Mouse (Mus musculus) adrenal gland, adult 2 months (tissue): ENCODE measurements around the gene Hdac4. TPM values are rescaled to one million over a fixed set of nuclear protein-coding genes. Genes with fewer than 3 reads are reported as not detected.

ENCODE experiments used
- DNase-seq: peaks from one replicate; pipeline ENCODE4 v3.0.0; 2021
- polyA plus RNA-seq: library from polyadenylated mRNA; depleted of rRNA; stranded (reverse); fragments of >200 nt; gene quantifications from 2 replicates; pipeline ENCODE4 v1.2.3, GENCODE M21; 2012
- total RNA-seq, 2 experiments: library from RNA; stranded (reverse); gene quantifications; 2 replicates each; pipeline ENCODE4 v1.2.3; 2021

The Hdac4 gene
- total and polyA plus RNA-seq, 3 experiments: 57.4 to 90.9 (median 81.4) TPM

- peak; percentile 71 for DNase-seq
Observed at GRCm38 (mm10) chr1:92178021-92178895, 17.2 kb downstream of the Hdac4 start.

GRCm38 (mm10) chr1:92177599-92177998 lies 17.9 kb downstream of the Hdac4 start:
- no peak for DNase-seq

DNA sequence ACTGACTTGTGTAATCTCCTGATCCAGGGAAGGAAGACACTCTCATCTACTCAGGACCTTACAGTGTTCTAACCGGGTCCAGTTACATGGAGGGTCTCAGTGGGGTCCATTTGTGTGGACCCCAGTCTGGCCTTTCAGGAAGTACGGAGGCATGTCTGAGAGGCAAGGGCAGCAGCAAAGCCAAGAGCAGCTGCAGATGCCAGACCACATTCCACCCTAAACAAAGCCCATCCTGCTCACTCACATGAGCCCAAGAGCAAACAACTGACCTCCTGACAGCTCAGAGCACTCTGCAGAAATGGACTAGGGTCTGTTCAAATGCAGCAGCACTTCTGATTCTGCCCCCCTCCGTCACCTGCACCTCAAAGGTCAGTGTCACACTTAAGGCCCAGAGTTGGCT lies 18.3 kb downstream of the Hdac4 start:
- no peak for DNase-seq

GRCm38 (mm10) chr1:92175266-92175665 lies 20.2 kb downstream of the Hdac4 start:
- peak; percentile 31 for DNase-seq

GRCm38 (mm10) chr1:92174898-92175255 lies 20.6 kb downstream of the Hdac4 start:
- peak; percentile 51 for DNase-seq

DNA sequence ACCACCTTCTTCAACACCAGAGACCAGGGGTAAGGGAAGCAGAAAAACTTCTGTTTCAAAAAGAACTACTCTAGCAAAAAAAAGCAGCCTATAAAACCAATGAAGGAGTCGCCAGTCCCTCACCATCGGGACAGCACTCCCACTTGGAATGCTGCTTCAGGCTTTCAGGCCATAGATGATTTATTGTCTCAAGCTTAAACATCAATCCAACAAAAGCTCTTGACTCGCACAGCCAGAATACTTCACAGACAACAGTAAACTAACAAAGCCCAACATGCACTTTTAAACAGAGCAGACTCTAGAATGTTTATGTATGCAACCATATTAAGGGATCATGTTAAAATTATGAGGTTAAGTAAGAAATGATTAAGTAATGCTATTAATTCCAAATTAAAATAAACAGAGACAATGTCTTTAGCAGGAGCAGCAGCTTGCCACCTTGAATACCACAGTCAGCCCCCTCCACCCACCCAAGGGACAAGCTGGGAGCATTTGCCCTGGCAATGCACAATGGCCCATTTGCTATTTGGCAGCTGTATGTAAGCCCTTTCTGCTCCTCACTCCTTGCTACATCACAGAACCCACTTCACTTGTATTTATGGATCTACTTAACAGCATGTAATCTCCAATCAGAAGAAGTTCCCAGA lies 21.1 kb downstream of the Hdac4 start:
- no peak for DNase-seq

DNA sequence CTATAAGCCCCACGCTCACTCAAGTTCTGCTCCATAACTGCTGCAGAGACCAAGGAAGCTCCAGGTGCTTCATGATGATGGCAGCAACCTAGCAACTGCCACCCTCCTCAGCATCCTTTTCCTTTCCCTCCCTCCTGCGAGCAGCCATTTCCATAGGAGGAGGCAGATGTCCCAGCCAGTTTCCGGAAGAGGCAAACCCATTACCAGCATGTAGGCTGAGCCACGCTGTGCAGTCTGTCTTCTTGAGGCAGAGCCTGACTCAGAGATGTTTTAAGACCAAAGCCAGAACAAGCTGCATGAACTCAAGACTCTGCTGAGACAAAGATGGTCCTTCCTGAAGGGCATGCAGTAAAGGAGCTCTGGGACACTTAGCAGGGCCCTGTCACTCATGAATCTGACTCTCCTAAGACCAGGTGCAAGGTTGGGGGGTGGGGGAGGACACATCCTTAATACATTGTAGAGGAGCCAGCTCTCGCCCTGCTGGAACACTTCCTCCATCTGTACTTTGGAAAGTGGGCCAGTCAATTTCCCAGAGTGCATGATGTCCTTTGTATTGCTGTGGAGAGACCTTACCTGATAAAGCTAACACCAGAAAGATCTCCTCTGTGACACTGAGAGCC lies 24.8 kb downstream of the Hdac4 start:
- DNase-seq: no peak

GRCm38 (mm10) chr1:92169776-92170055 lies 25.8 kb downstream of the Hdac4 start:
- no peak for DNase-seq

DNA sequence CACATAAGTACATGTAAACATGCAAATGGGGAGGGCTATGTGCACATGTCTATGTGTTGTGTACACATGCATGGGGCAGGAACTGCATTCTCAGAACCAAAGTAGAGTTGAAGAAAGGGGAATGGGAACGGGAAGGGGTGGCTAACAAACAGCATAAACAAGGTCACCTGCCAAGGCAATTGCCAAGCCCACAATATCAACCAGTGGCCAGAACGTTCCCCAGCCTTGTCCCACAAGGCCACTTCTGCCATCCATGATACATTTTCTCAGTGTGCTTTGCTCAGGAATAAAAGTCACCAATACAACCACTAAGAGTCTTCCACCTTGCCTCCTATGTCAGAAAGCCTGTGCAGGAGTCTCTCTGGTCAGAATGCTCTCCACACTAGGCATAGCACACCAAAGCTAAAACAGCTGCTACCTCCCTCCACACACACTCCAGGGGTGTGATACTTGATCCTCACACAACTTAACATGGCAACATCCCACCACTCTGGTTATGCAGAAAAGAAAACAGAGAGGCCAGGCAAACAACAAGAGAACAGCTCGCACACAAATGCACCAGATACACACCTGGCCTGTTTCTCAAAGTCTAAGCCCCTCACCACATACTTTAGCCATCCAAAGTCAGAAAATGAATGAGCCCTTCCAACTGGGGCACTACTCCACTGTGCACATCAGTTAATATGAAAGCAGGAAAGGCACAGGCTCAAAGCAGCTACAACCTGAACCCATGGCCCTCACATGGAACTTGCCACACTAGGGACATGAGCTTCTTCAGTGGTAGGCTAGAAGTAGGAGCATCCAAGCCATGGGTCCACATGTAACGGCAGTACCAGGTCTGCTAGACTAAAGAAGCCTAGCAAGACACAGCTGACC lies 26.4 kb downstream of the Hdac4 start:
- DNase-seq: peak; percentile 73

DNA sequence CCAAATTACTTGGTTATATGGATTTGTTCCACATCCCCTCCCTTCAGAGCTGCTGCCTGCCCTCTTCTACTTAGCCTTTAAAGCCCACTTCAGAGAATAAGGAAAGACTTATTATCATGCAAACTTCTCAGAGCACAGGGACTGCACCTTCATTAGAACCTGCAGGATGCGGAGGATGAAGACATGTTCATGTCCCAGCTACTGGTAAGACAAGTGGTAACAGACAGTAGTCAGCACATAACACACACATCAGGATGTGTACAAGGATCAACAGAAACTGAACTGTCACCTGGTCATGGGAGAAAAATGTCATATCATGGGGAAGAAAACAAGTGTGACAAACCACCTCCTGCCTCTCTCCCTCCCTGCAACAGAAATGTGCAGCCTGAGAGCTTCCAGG lies 31.6 kb downstream of the Hdac4 start:
- DNase-seq: no peak

DNA sequence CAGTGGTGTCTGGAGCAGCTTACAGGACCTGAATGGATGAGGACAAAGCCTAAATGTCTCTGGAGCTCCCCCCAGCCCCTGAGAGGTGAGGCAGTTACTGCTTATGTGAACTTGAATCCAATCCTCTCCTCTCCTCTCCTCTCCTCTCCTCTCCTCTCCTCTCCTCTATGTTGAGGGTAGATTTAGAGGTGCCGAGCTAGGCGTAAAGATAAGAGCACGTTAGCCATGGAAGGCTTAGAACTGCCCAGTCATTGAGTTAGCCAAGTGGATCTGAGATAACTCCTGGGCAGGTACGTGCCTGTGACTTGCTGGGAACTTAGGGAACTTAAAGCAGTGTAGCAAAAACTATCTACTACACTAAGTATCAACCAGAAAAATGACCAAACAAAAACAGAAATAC lies 35.7 kb downstream of the Hdac4 start:
- no peak for DNase-seq

- no peak for DNase-seq
Observed at GRCm38 (mm10) chr1:92150201-92150600, 45.3 kb downstream of the Hdac4 start.

DNA sequence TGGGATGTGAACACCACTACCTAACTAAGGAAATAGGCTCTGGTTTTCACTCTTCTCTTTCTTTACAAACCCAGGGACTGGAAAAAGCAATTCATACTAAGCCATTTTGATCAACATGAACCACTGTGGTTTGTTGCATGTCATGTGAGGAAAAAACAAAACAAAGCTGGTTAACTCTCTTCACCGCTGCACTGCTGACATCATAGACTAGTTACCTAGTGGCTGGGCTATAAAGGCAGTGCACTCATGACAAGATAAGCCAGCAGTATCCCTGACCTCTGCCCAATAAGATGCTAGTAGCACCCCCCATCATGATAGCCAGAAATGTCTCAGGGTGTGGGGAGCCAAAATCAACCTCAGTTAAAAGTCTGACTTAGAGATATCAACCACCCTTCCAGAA lies 47.0 kb downstream of the Hdac4 start:
- DNase-seq: no peak

DNA sequence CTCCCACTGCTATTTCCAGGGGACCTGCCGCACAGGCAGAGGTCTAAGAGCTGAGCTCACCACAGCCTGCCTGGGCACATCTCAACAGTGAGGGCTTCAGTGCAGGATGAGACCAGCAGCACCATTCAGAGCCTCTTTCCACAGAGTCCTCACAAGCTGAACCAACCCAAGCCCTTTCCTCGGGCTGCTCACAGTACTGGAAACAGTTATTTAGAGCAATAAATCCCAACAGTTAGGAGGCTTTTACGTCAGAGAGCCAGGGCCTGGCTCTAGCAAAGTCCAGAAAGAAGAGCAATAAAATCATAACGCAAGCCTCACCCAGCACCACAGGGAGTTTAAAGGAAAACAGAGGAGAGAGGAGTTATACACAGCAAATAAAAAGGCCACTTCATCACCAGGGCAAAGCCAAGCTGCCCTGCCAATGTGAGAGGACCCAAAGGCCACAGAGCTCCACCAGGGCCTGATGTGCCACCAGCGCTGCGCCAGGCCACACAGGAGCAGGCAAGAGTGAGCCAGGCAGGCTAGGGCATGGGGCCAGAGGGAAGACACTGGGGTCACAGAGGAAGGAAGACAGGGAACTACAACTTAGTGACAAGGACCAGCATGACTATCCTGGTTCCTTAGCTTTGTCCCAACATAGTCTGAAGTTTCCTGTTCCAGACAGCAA lies 50.5 kb downstream of the Hdac4 start:
- DNase-seq: peak; percentile 62

DNA sequence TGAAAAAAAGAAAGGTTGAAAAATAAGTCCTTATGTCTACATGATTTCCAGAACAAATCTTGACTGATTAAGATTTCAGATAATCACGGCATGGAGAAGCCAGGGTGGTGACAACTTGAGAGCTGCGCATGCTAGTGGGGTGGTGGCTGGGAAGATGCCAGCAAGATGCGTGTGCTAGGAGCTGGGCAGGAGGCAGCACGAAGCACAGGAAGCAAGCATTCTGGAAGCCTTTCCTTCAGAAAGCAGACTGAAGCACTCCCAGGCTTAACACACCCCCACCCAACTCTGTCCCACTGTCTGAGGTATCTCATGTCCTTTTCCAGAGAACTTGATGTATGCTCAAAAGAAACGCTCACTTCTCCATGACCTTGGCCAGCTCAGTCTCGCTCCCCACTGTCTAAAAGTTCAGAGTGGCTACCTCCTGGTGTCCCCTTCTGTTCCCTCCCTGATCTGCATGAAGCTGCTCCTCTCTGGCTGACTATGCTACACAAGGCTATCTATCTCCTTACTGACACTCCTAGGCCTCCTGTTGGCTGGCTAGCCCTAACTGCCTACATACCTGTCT lies 52.1 kb downstream of the Hdac4 start:
- peak; percentile 38 for DNase-seq

DNA sequence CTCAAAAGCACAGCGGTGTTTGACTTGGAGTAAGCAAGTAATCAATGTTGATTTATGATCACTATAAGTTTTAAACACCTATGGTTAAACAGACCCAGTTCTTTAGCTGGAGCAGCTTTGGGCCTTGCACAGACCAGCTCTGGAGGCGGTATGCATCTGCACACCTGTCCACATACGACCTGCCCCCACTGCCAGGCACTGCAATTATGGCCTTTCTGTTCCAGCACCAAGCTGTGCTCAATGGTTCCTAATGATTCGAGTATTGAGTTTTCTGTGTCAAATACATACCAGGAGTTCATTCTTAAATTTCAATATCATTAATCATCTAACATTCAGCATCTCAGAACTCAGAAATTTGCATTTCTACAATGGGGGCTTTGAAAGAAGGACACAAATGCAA lies 52.7 kb downstream of the Hdac4 start:
- DNase-seq: no peak

GRCm38 (mm10) chr1:92139001-92139400 lies 56.5 kb downstream of the Hdac4 start:
- DNase-seq: peak; percentile 74

DNA sequence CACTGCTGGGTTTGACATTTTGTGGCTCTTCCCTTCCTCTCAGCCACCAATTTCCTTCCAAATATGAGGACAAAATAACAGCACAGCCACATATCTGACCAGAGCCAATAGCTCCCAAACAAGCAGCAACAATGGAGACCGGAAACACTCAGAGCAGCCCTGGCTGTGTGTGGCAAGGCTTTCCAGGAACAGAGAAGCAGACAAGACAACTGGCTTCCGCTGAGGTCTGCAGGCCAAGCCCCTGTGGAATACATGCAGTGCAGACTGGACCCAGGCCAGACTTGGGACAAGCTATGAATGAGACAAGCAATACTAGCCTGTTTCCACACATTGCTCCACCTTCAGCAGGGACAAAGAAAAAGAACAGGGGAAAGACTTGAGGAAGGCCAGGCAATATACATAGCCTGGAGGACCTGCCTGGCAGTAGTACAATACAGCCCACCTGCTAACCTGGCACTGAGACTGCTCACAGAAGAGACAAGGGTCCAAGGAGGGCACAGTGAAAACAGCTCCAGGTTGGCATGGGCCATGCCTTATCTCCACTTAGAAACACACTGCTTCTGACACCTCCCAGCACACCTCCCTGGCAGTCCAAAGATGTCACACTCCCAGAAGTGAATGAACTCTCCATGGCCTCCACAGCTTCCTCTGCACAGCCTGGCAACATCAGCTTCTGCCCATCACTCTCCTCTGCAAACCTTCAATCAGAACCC lies 58.2 kb downstream of the Hdac4 start:
- peak; percentile 81 for DNase-seq

DNA sequence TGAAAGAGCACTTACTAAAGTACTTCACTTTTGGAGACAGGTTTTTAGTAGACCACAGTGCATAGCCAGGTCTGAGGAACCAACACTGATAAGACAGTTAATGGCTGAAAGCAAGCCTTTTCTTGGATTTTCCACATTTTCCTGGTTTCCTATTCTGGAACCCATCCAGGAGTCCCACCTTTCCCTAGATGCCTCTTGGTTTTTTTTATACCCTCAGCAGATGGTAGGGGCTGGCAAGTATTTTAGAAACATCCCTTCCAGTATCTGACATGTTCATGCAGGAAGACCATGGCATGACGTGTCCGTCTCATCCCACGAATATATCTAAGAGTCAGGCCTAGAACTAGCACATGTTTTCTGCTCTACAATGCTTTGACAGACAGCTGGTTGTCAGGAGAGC lies 59.1 kb downstream of the Hdac4 start:
- DNase-seq: no peak

GRCm38 (mm10) chr1:92132181-92132580 lies 63.3 kb downstream of the Hdac4 start:
- no peak for DNase-seq
